Mouse (Mus musculus): ENCODE measurements around the gene Zfp365. TPM values are rescaled to one million over a fixed set of nuclear protein-coding genes. Genes with fewer than 3 reads are reported as not detected.

Gene Zfp365
- total and polyA plus RNA-seq, 3 experiments: 1.0 to 4.0 (median 1.2) TPM

DNA sequence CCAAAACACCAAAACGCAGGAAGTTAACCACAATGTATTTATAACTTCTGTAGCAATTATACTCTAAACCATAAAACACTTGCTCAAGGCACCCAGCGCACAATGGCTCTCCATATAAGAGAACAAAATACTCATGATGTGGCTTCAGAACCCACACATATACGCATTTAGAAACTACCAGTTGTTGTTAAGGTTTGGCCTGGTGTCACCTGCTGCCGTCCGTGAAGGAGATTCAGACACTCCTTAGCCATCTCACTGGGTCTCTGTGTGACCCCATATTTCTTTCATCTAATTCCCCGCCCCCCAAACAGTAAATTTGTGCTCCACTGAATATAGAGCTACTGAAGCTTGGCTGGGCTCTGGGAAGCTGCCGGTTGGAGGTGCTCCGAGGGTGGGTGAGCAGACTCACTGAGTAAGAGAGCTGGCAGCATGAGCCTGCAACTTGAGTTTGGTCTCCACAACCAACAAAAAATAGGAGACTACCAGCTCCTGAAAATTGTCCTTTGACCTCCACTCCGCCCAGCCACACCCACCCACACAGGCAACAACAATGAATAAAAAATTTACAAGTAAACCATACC is 14.0 kb downstream of the Zfp365 start:
- no peak overlapping the region for H3K4me2 ChIP-seq (ENCODE audit: insufficient read depth, low read depth, poor library complexity, severe bottlenecking)

DNA sequence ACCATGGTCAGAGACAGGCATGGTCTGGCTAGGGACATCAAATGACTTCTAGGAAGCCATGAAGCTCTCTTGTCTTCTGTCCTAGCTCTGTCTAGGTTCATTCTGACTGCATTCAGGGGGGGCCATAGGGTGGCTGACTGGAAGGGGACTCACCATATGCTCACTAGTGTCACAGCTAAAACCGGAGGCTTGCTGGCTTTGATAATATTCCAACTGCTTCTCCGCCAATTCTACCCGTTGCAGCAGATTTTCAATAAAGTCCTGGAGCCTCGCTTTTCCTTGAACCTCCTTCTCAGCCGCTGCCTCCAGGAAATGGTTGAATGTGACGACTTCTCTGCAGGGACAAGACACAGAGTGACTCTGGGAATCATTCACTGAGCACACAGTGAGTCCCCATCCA is 15.2 kb downstream of the Zfp365 start:
- dilution Hi-C loops (cut with MboI; ENCODE audit: extremely low pct_ligation_motif_present, extremely low pct_unique_long_range_greater_than_20kb, low sequenced_read_pairs): no loop called here
- in situ Hi-C loops (cut with MboI; ENCODE audit: low pct_ligation_motif_present, low pct_unique_long_range_greater_than_20kb, low sequenced_read_pairs): no loop called here

More for the DNA sequence above, 14.0 kb downstream of the Zfp365 start:
- no peak overlapping the region for H3K9ac ChIP-seq (ENCODE audit: insufficient read depth, low read depth)
- no peaks in the 10 kb centered on the region for H3K9me3 ChIP-seq (replicated peaks; ENCODE audit: low read length)
- dilution Hi-C loops (cut with MboI; ENCODE audit: extremely low pct_ligation_motif_present, extremely low pct_unique_long_range_greater_than_20kb, low sequenced_read_pairs): no loop called here
- H3K27ac ChIP-seq (ENCODE audit: insufficient read depth, low read depth): no peak overlapping the region
- H3K27me3 ChIP-seq (replicated peaks): no peaks in the 10 kb centered on the region
- H3K4me3 ChIP-seq (replicated peaks in 1 of 3; ENCODE audit: low read depth in 2 of 3, low read length in 2 of 3, poor library complexity in 1 of 3): no peak overlapping the region
- no peaks in the 10 kb centered on the region for H3K79me2 ChIP-seq (replicated peaks; ENCODE audit: control insufficient read depth, extremely low read depth, insufficient read depth, poor library complexity, severe bottlenecking)
- H3K4me1 ChIP-seq (ENCODE audit: control insufficient read depth in 1 of 2, insufficient read depth in 2 of 2): peaks cover 7 to 16% of the 10 kb centered on the region in 2 experiments; a peak in 3 of 4 replicates
- peaks cover 0 to 6% of the 10 kb centered on the region in 2 experiments for H3K36me3 ChIP-seq (replicated peaks in 1 of 2; ENCODE audit: control insufficient read depth in 1 of 2, insufficient read depth in 1 of 2, low read length in 1 of 2)
- TF ChIP-seq SIN3A (IDR thresholded peaks at IDR 0.05; ENCODE audit: low read length) (no peak), ZNF384 (IDR thresholded peaks at IDR 0.05; ENCODE audit: low read depth, low read length) (no peak), TBP (conservative IDR thresholded peaks at IDR 0.05; ENCODE audit: low read depth, low read length) (no peak), USF1 (IDR thresholded peaks at IDR 0.05; ENCODE audit: low read depth, low read length) (no peak), CTCF (conservative IDR thresholded peaks at IDR 0.05 in 1 of 2, IDR thresholded peaks at IDR 0.05 in 1 of 2; ENCODE audit: low read depth in 2 of 2, low read length in 2 of 2) (no peak), GABPA (IDR thresholded peaks at IDR 0.05; ENCODE audit: insufficient replicate concordance, low read depth, low read length) (no peak), JUND (conservative IDR thresholded peaks at IDR 0.05; ENCODE audit: low read depth, low read length) (no peak), NELFE (IDR thresholded peaks at IDR 0.05; ENCODE audit: low read depth, low read length) (no peak), MEF2A (IDR thresholded peaks at IDR 0.05; ENCODE audit: borderline replicate concordance, low read depth, low read length) (no peak), ZMIZ1 (IDR thresholded peaks at IDR 0.05; ENCODE audit: low read depth, low read length) (no peak), MAFK (IDR thresholded peaks at IDR 0.05; ENCODE audit: insufficient replicate concordance, low read length) (no peak), KAT2A (IDR thresholded peaks at IDR 0.05; ENCODE audit: insufficient replicate concordance, low read length) (no peak), PAX5 (IDR thresholded peaks at IDR 0.05; ENCODE audit: low read length) (no peak), NRF1 (IDR thresholded peaks at IDR 0.05; ENCODE audit: low read depth, low read length) (no peak), MXI1 (IDR thresholded peaks at IDR 0.05; ENCODE audit: low read depth, low read length) (no peak), BHLHE40 (IDR thresholded peaks at IDR 0.05; ENCODE audit: low read depth, low read length) (no peak), TCF12 (IDR thresholded peaks at IDR 0.05; ENCODE audit: low read depth, low read length) (no peak)
- in situ Hi-C loops (cut with MboI; ENCODE audit: low pct_ligation_motif_present, low pct_unique_long_range_greater_than_20kb, low sequenced_read_pairs): no loop called here
- no peak for DNase-seq (ENCODE audit: extremely low read depth)

More for the DNA sequence above, 15.2 kb downstream of the Zfp365 start:
- TF ChIP-seq BHLHE40 (IDR thresholded peaks at IDR 0.05; ENCODE audit: low read depth, low read length) (no peak), CTCF (conservative IDR thresholded peaks at IDR 0.05 in 1 of 2, IDR thresholded peaks at IDR 0.05 in 1 of 2; ENCODE audit: low read depth in 2 of 2, low read length in 2 of 2) (no peak), IRF4 (IDR thresholded peaks at IDR 0.05; ENCODE audit: low read depth, low read length) (no peak)
- H3K36me3 ChIP-seq (replicated peaks in 1 of 2; ENCODE audit: control insufficient read depth in 1 of 2, insufficient read depth in 1 of 2, low read length in 1 of 2): peaks cover 0 to 6% of the 10 kb centered on the region in 2 experiments
- no peak overlapping the region for H3K9ac ChIP-seq (ENCODE audit: insufficient read depth, low read depth)
- H3K27ac ChIP-seq (ENCODE audit: insufficient read depth, low read depth): no peak overlapping the region
- H3K4me2 ChIP-seq (ENCODE audit: insufficient read depth, low read depth, poor library complexity, severe bottlenecking): no peak overlapping the region
- DNase-seq (ENCODE audit: extremely low read depth): no peak
- no peak overlapping the region for H3K4me3 ChIP-seq (replicated peaks in 1 of 3; ENCODE audit: low read depth in 2 of 3, low read length in 2 of 3, poor library complexity in 1 of 3)
- no peaks in the 10 kb centered on the region for H3K27me3 ChIP-seq (replicated peaks)
- H3K4me1 ChIP-seq (ENCODE audit: control insufficient read depth in 1 of 2, insufficient read depth in 2 of 2): peaks cover 7 to 16% of the 10 kb centered on the region in 2 experiments; a peak in 3 of 4 replicates
- no peaks in the 10 kb centered on the region for H3K9me3 ChIP-seq (replicated peaks; ENCODE audit: low read length)
- H3K79me2 ChIP-seq (replicated peaks; ENCODE audit: control insufficient read depth, extremely low read depth, insufficient read depth, poor library complexity, severe bottlenecking): no peaks in the 10 kb centered on the region
